Mouse (Mus musculus): Measurements from ENCODE around the gene Degs1. TPM values are rescaled to one million over a fixed set of nuclear protein-coding genes. Genes with fewer than 3 reads are reported as not detected.
A peak's percentile ranks its signal among the peaks of the same experiment; 100 is the strongest.

Gene Degs1
- polyA plus RNA-seq, 1 experiment from 2014 or later = 85.0 TPM

GRCm38 (mm10) chr1:182288601-182289000, 6.0 kb upstream of the Degs1 start:
- no peak overlapping the region for H3K4me2 ChIP-seq (ENCODE audit: low read length)
- H3K4me3 ChIP-seq (ENCODE audit: low read depth, low read length) = no peak overlapping the region
- no peaks in the 10 kb centered on the region for H3K9me3 ChIP-seq (replicated peaks; ENCODE audit: control insufficient read depth, low read length, poor library complexity, severe bottlenecking)
- H3K9ac ChIP-seq (ENCODE audit: low read depth, low read length) = no peak overlapping the region
- H3K27me3 ChIP-seq (ENCODE audit: control insufficient read depth, insufficient read depth, low read depth, low read length) = no peaks in the 10 kb centered on the region
- ATAC-seq = no peak
- no peak overlapping the region for H3K27ac ChIP-seq (ENCODE audit: low read length)
- no peaks in the 10 kb centered on the region for H3K36me3 ChIP-seq (ENCODE audit: control insufficient read depth, insufficient read depth, low read length)
- 36% methylated on average over 2 of the region's 2 CpGs for whole genome bisulfite sequencing
- H3K4me1 ChIP-seq (ENCODE audit: control insufficient read depth, insufficient read depth, low read length) = no peaks in the 10 kb centered on the region

- H3K9me3 ChIP-seq (replicated peaks; ENCODE audit: control insufficient read depth, low read length, poor library complexity, severe bottlenecking) = no peaks in the 10 kb centered on the region
- no peak for ATAC-seq
- 71% methylated on average over 7 of the region's 7 CpGs for WGBS
- peaks cover 4% of the 10 kb centered on the region; the same call in 1 of the 2 replicates for H3K4me1 ChIP-seq (ENCODE audit: control insufficient read depth, insufficient read depth, low read length)
- no peak overlapping the region for H3K4me2 ChIP-seq (ENCODE audit: low read length)
- no peak overlapping the region for H3K4me3 ChIP-seq (ENCODE audit: low read depth, low read length)
- no peak overlapping the region for H3K9ac ChIP-seq (ENCODE audit: low read depth, low read length)
- H3K27me3 ChIP-seq (ENCODE audit: control insufficient read depth, insufficient read depth, low read depth, low read length) = no peaks in the 10 kb centered on the region
- H3K36me3 ChIP-seq (ENCODE audit: control insufficient read depth, insufficient read depth, low read length) = no peaks in the 10 kb centered on the region
- H3K27ac ChIP-seq (ENCODE audit: low read length) = no peak overlapping the region
Measured at GRCm38 (mm10) chr1:182287781-182288180, 5.2 kb upstream of the Degs1 start.

DNA sequence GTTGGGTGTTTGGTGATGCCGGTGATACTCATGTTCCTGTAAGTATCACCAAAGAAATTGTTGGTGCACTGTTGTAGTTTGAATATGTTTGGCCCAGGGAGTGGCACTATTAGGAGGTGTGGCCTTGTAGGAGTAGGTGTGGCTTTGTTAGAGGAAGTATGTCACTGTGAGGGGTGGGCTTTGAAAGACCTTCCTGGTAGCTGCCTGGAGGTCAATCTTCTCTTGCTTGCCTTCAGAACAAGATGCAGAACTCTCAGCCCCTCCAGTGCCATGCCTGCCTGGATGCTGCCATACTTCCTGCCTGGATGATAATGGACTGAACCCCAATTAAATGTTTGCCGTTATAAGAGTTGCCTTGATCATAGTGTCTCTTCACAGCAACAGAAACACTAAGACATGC, 2.2 kb upstream of the Degs1 start:
- no peak overlapping the region for H3K4me2 ChIP-seq (ENCODE audit: low read length)
- WGBS = 93% methylated on average over 2 of the region's 2 CpGs

GRCm38 (mm10) chr1:182283231-182283630, 627 bp upstream of the Degs1 start:
- Histone ChIP-seq H3K9me3 (replicated peaks; ENCODE audit: control insufficient read depth, low read length, poor library complexity, severe bottlenecking) (no peaks in the 10 kb centered on the region), H3K9ac (ENCODE audit: low read depth, low read length) (no peak overlapping the region; the same call in 1 of the 2 replicates), H3K4me3 (ENCODE audit: low read depth, low read length) (peak overlapping the region; percentile 73), H3K4me2 (ENCODE audit: low read length) (peak overlapping the region; percentile 78), H3K4me1 (ENCODE audit: control insufficient read depth, insufficient read depth, low read length) (peaks cover 23% of the 10 kb centered on the region), H3K27ac (ENCODE audit: low read length) (no peak overlapping the region), H3K36me3 (ENCODE audit: control insufficient read depth, insufficient read depth, low read length) (peaks cover 4% of the 10 kb centered on the region; the same call in 1 of the 2 replicates), H3K27me3 (ENCODE audit: control insufficient read depth, insufficient read depth, low read depth, low read length) (no peaks in the 10 kb centered on the region)
- 22% methylated on average over 7 of the region's 7 CpGs for WGBS
- no peak for ATAC-seq

More for the DNA sequence above, 2.2 kb upstream of the Degs1 start:
- Histone ChIP-seq H3K4me1 (ENCODE audit: control insufficient read depth, insufficient read depth, low read length) (peaks cover 23% of the 10 kb centered on the region), H3K36me3 (ENCODE audit: control insufficient read depth, insufficient read depth, low read length) (no peaks in the 10 kb centered on the region), H3K9ac (ENCODE audit: low read depth, low read length) (no peak overlapping the region), H3K27ac (ENCODE audit: low read length) (no peak overlapping the region), H3K9me3 (replicated peaks; ENCODE audit: control insufficient read depth, low read length, poor library complexity, severe bottlenecking) (no peaks in the 10 kb centered on the region), H3K27me3 (ENCODE audit: control insufficient read depth, insufficient read depth, low read depth, low read length) (no peaks in the 10 kb centered on the region), H3K4me3 (ENCODE audit: low read depth, low read length) (no peak overlapping the region)
- no peak for ATAC-seq

DNA sequence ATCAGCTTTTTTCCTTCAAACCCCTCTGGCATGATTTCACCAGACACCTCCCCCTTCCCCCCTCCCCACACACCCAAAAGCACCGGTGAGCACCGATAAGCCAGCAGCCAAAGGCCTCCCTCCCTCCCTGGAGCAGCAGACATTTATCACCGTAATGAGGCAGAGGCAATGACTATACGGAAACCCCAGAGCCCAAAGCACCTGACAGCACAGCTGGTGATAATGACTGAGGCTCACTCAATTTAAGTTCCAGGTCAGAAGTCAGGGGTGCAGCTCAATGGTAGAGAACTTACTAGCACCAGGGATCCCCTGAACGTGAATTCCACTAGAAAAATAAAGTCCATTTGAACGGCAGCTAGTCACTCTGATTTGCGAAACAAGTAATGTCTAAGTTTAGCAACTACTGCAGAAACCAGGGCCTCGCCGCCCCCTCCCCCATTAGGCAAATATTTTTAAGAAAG, 1.3 kb downstream of the Degs1 start:
- Histone ChIP-seq H3K4me2 (ENCODE audit: low read length) (peak overlapping the region; percentile 78), H3K9ac (ENCODE audit: low read depth, low read length) (peak overlapping the region; percentile 95), H3K36me3 (ENCODE audit: control insufficient read depth, insufficient read depth, low read length) (peaks cover 18% of the 10 kb centered on the region), H3K27me3 (ENCODE audit: control insufficient read depth, insufficient read depth, low read depth, low read length) (no peaks in the 10 kb centered on the region), H3K4me3 (ENCODE audit: low read depth, low read length) (peak overlapping the region; percentile 73), H3K9me3 (replicated peaks; ENCODE audit: control insufficient read depth, low read length, poor library complexity, severe bottlenecking) (no peaks in the 10 kb centered on the region), H3K27ac (ENCODE audit: low read length) (no peak overlapping the region), H3K4me1 (ENCODE audit: control insufficient read depth, insufficient read depth, low read length) (peaks cover 23% of the 10 kb centered on the region)
- no peak for ATAC-seq
- 25% methylated on average over 9 of the region's 9 CpGs for WGBS

GRCm38 (mm10) chr1:182280577-182280976, 2.0 kb downstream of the Degs1 start:
- peak overlapping the region; percentile 78 for H3K4me2 ChIP-seq (ENCODE audit: low read length)
- H3K27ac ChIP-seq (ENCODE audit: low read length) = no peak overlapping the region
- peaks cover 23% of the 10 kb centered on the region for H3K36me3 ChIP-seq (ENCODE audit: control insufficient read depth, insufficient read depth, low read length)
- H3K27me3 ChIP-seq (ENCODE audit: control insufficient read depth, insufficient read depth, low read depth, low read length) = no peaks in the 10 kb centered on the region
- WGBS = 58% methylated on average over 11 of the region's 11 CpGs
- H3K4me3 ChIP-seq (ENCODE audit: low read depth, low read length) = peak overlapping the region; percentile 73
- ATAC-seq = no peak
- no peaks in the 10 kb centered on the region for H3K9me3 ChIP-seq (replicated peaks; ENCODE audit: control insufficient read depth, low read length, poor library complexity, severe bottlenecking)
- H3K9ac ChIP-seq (ENCODE audit: low read depth, low read length) = 0 out of 2 replicates have a peak overlapping the region, but pooled peaks have one; percentile 95
- H3K4me1 ChIP-seq (ENCODE audit: control insufficient read depth, insufficient read depth, low read length) = peaks cover 23% of the 10 kb centered on the region

- H3K9ac ChIP-seq (ENCODE audit: low read depth, low read length) = no peak overlapping the region
- H3K27ac ChIP-seq (ENCODE audit: low read length) = no peak overlapping the region
- peak overlapping the region; percentile 78; the same call in 1 of the 2 replicates for H3K4me2 ChIP-seq (ENCODE audit: low read length)
- no peak overlapping the region for H3K4me3 ChIP-seq (ENCODE audit: low read depth, low read length)
- no peak for ATAC-seq
- H3K9me3 ChIP-seq (replicated peaks; ENCODE audit: control insufficient read depth, low read length, poor library complexity, severe bottlenecking) = no peaks in the 10 kb centered on the region
- H3K36me3 ChIP-seq (ENCODE audit: control insufficient read depth, insufficient read depth, low read length) = peaks cover 24% of the 10 kb centered on the region
- no peaks in the 10 kb centered on the region for H3K27me3 ChIP-seq (ENCODE audit: control insufficient read depth, insufficient read depth, low read depth, low read length)
- peaks cover 23% of the 10 kb centered on the region for H3K4me1 ChIP-seq (ENCODE audit: control insufficient read depth, insufficient read depth, low read length)
- WGBS = 88% methylated on average over 6 of the region's 6 CpGs
Measured at GRCm38 (mm10) chr1:182280046-182280445, 2.6 kb downstream of the Degs1 start.

GRCm38 (mm10) chr1:182279436-182279835, 3.2 kb downstream of the Degs1 start:
- peaks cover 26% of the 10 kb centered on the region for H3K36me3 ChIP-seq (ENCODE audit: control insufficient read depth, insufficient read depth, low read length)
- ATAC-seq = no peak
- no peak overlapping the region for H3K4me3 ChIP-seq (ENCODE audit: low read depth, low read length)
- H3K9ac ChIP-seq (ENCODE audit: low read depth, low read length) = no peak overlapping the region
- WGBS = 98% methylated on average over 4 of the region's 4 CpGs
- H3K4me2 ChIP-seq (ENCODE audit: low read length) = no peak overlapping the region
- H3K27ac ChIP-seq (ENCODE audit: low read length) = no peak overlapping the region
- no peaks in the 10 kb centered on the region for H3K9me3 ChIP-seq (replicated peaks; ENCODE audit: control insufficient read depth, low read length, poor library complexity, severe bottlenecking)
- H3K4me1 ChIP-seq (ENCODE audit: control insufficient read depth, insufficient read depth, low read length) = peaks cover 23% of the 10 kb centered on the region
- H3K27me3 ChIP-seq (ENCODE audit: control insufficient read depth, insufficient read depth, low read depth, low read length) = no peaks in the 10 kb centered on the region

DNA sequence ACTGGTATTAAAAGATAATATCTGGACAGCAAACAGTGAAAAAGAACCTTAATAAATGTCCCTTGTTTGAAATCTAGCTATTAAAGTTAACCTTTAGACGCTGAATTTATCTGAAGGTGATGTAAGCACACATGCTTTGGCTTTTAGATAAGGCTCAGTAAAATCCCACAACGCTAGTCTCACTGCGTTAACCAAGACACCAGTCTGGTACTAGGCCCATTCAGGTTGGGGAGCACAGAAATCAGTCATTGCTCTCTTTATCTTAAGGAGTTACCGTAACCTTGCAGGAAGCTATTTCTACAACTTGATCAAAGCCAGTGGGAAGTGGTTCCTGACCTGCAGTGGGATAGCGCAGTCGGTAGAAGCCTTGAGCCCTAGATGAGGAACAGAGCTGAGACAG, 7.5 kb downstream of the Degs1 start:
- Histone ChIP-seq H3K27ac (ENCODE audit: low read length) (no peak overlapping the region), H3K36me3 (ENCODE audit: control insufficient read depth, insufficient read depth, low read length) (peaks cover 40% of the 10 kb centered on the region), H3K4me2 (ENCODE audit: low read length) (no peak overlapping the region), H3K9me3 (replicated peaks; ENCODE audit: control insufficient read depth, low read length, poor library complexity, severe bottlenecking) (no peaks in the 10 kb centered on the region), H3K27me3 (ENCODE audit: control insufficient read depth, insufficient read depth, low read depth, low read length) (no peaks in the 10 kb centered on the region), H3K4me3 (ENCODE audit: low read depth, low read length) (no peak overlapping the region), H3K4me1 (ENCODE audit: control insufficient read depth, insufficient read depth, low read length) (peaks cover 2% of the 10 kb centered on the region), H3K9ac (ENCODE audit: low read depth, low read length) (no peak overlapping the region)
- WGBS = 96% methylated on average over 6 of the region's 6 CpGs
- no peak for ATAC-seq

All from midbrain, embryonic 16.5 days (tissue).